Mouse (Mus musculus): ENCODE measurements at regions not wholly inside any gene's neighbourhood (a gene's known extent, or its start where the extent isn't known, plus 50 kb on each side); places are given as distances from the start of the nearest gene placed in this dataset.

DNA sequence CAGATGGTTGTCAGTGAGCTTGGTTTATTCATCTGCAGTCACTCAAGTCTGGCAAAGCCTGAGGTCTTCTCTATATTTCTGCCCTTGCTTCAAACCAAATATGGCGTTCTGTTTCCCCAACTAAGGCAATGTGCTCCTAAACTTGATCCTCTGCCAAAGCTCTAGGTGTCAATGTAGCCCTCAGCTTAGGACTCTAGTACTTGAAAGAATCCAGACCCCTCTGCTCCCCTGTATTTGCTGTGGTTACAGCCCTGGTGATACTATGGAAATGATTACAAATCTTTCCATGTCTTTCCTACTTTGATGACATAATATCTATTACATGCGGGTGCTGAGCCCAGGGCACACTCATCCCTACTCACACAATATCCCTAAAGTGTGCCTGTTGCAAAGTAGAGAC, 672.9 kb upstream of the Tbl1xr1 start:
- DNase-seq (ENCODE audit: low spot score in 2 of 2), result no peak

DNA sequence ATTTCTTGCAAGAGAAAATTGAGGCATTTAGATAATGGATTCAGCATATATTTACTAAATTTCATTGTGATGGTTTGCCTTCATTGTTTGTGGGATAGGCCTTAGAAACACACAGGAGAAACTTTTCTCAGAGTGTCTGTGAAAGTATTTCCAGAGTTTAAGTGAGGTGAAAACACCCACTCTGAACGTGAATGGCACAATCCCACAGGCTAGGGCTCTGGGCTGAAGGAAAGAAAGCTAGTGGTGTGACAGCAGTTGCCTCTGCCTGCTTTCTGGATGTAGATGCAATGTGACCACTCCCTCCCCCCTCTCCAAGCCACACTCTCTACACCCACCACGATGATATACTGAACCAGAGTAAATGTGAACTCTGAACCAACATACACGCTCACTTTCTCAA, 672.4 kb upstream of the Tbl1xr1 start:
- no peak for DNase-seq (ENCODE audit: low spot score in 2 of 2)

DNA sequence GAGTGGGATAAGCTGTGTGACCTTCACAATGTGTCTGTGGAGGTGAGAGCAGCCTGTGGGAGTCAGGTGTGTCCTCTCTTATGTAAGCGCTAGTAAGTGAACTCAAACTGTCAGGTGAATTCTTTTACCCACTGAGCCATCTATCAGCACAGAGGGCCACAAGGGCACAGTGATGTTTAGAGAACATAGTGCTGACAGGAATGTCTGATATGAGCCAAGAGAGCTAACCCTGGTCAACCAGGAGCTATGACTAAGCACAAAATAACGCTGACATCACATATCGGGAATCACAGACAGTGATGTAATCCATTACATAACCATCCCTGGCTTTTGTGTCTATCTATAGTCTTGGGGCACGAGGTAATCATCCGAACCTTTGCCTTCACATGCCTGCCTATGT, 669.4 kb upstream of the Tbl1xr1 start:
- DNase-seq (ENCODE audit: low spot score in 2 of 2), result no peak

DNA sequence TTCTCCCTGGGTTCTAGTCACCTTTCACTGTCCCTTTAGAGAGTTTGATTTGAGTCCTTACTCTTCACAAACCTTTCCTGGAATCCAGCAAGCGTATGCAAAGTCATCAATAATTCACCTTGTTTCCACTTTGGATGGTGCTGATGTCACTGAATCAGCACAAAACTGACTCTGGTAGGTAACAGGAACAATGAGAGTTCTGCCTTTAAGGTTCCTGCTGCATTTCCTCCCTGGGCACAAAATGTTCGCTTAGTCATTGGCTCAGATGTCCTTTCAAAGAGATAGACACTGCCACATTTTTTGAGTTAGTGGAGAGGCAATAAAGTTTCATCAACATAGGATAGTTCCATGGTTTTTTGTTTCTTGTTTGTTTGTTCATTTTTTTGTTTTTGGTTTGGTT, 664.4 kb upstream of the Tbl1xr1 start:
- no peak for DNase-seq (ENCODE audit: low spot score in 2 of 2)

DNA sequence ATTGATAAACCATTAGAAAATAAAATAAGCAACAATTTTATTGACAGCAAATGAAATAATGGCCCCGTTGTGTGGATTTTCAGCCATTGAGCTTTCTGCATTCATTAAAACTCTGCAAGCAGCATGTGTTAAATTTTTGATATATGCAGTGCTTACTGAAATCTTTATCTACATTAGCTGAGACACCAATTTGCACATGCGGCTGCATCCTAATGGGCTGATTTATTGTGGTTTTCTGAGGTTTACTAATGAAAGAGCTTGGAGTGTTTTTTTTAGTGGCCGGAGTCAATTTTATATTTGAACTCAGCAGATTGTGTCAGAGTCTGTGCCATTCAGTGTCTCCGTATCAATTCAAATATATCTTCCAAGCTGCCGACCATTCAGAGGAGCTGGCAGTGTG, 653.3 kb upstream of the Tbl1xr1 start:
- DNase-seq (ENCODE audit: low spot score in 2 of 2), result no peak

DNA sequence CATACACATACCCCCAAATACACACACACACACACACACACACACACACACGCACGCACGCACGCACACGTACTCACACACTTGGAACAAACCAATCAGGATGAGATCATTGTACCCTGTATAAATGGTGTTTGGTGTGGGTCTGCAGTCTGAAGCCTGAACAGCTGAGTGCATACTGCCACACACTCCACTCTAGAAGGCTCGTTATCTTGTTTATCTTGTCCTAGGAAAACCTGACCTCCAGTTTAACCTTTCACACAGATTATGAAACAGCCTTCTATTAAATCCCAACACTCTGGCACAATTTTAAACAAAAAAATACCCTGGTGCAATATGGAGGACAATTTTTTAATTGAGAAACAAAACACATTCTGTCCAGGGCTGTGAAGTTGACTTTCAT, 649.9 kb upstream of the Tbl1xr1 start:
- DNase-seq (ENCODE audit: low spot score in 2 of 2), result no peak

DNA sequence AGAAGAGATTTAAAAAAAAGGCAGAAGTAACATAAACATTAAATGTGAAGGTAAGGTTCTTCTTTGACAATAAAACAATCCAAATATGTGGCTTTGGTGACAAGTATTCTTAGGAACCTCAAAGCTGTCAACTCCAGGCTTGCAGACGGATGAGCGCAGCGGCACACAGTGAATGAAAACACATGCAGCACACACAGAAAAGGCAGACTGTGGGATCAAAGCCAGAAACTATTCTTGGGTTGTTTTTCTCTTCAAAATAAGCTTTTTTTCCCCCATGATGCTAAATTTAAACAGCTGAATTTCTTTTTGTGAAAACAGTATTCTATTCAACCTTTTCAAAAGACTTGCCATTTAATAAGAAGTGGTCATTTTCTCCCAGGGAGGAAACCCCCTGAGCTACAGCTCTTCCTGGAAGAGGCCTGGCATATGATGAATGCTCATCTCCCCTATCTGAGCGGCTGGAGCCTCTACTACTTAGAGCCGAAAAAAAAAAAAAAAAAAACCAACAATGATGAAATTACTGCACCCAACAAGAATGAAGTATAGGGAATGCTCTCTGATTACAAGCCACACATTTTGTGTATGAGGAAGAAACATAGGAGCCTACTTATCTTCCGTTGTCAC, 648.9 kb upstream of the Tbl1xr1 start:
- DNase-seq (ENCODE audit: low spot score in 2 of 2), result no peak

DNA sequence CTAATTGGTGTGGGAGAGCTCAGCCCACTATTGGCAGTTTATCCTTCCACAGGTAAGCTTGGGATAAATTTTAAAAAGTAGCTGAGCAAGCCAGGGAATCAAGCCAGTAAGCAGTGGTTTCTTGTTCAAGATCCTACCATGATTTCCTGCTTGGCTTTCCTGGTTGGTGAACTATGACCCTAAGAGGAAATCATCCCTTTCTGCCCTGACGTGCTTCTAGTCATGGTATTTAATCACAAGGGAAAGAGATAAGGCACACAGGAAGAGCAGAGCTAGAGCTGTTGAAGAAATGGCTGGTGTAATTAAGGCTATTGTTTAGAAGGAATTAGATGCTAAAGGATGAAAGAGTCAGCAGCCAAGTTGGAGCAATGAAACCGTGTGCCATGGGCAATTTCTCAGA, 648.3 kb upstream of the Tbl1xr1 start:
- DNase-seq (ENCODE audit: low spot score in 2 of 2), result no peak

DNA sequence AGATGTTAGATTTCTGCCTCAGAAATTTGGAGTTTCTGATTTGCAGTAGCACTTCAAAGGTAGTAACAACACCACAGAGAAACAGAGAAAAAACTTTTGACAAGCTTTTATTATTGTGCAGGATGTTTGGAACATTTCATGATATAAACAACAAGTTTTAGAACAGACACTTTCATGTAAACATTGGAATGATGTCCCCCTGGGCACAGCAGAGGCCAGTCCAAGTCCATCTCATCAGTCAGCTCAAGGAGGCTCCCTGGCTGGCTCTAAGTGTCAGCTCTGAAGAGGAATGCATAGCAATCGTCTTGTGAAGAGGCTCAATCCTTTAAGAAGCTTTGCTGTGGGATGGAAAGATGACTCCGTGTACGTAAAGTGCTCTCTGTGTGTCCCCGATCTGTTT, 612.2 kb upstream of the Tbl1xr1 start:
- no peak for DNase-seq (ENCODE audit: low spot score in 2 of 2)

DNA sequence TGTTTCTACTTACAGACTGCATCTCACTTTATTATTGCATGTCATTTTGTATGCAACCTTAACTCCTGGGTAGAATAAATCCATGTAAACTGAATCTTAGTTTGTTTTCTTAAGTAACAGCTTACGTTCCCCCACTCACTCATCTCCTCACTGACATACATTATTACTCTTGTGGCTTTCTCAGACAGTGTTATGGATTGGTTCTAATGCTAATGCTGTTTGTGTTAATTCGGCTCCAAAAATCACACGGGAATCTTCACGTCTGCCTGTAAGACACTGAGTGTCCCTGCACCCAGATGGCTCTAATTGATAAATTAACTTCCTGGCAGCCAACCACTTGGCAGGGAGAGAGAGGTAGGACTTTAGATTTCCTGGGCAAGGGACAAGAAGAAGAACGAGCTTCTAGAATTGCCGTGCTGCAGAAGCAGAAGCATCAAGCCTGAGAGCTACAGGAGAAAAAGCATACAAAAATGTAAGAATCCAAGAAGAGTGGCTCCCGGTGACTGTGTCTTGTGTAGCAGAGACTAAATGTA, 610.3 kb upstream of the Tbl1xr1 start:
- DNase-seq (ENCODE audit: low spot score in 2 of 2), result no peak

DNA sequence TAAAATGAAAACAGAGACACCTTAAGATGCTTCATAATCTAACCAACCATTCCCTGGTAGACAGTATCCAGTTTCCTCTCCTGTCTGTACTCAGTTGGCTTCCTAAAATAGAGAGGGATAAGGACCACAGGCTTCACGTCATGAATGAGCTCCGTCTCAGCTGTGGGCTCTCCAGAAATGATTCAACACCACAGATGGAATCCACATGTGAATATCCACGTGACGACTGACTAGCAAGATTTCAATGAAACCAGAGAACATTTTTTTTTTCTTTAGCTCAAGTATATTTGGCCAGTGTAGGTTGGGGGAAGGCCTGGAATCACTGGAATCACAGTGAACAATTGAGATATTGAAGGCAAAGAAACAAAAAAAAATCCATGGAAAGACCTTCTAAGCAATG, 599.1 kb upstream of the Tbl1xr1 start:
- no peak for DNase-seq (ENCODE audit: low spot score in 2 of 2)

DNA sequence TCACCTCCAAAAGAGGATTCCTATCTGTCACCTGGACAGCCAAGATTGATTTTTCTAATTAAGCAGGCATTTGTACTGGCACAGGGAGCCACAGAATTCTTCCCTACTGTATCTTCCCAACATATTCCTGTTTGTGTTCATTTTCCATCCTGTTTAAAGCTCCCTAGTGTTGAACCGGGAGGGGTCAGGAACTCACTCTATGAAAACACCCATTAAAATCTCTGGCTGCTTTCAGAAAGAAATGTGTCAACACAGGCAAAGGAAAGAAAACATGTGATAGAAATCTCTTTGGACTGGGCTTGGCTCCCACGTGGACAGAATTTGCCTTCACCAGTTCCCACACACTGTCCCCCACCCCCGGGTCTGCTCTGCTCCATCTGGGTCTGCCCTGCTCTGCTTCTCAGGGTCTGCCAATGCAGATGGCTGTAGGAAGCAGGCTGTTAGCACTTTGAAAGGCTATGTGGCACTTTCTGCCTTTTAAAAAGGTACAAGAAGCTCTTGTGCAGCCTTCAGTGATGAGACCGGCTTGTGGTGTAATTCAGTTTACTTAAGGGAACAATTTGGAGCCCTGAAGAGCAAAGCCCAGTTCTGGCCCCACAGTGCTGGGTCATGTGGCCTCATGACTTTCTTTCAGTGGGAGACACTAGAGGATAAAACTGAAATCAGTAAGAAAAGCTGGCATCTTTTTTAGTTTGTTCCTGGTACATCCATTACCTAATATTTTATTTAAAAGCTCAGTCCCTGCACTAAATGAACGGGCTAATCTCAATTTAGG, 597.2 kb upstream of the Tbl1xr1 start:
- no peak for DNase-seq (ENCODE audit: low spot score in 2 of 2)

DNA sequence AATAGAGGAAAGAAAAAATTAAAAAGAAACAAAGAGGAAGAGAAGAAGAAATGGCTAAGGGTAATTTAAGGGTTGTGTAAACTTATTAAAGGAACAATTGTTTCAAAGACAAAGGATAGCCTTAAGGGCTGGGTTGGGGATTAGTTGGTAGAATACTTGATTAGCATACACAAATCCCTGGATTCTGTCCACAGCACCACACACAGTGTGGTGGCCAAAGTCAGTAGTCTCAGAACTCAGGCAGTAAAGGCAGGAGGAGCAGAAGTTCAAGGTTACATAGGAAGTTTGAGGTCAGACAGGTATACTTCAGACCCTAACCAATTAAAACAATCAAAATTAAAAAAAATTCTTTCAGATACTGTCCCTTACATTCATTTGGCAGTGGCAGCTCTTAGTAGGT, 596.6 kb upstream of the Tbl1xr1 start:
- DNase-seq (ENCODE audit: low spot score in 2 of 2), result no peak

DNA sequence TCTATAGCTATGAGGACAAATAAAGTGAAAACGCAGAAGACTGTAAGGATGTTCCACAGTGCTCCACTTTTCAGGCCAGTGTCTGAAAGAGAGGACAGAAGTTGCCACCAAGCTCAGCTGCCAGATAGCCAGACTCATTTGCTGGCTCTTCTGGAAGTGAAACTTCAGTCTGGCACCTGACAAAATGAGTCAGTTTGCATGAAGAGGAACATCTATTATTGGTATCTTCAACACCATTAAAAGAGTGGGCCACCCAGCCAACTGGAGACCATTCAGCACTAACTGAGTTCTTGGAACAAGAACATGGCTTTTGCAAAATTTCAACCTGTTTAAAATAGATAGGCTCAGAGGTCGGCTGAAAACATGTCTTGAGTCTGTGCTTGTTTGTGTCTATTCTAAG, 592.4 kb upstream of the Tbl1xr1 start:
- no peak for DNase-seq (ENCODE audit: low spot score in 2 of 2)

DNA sequence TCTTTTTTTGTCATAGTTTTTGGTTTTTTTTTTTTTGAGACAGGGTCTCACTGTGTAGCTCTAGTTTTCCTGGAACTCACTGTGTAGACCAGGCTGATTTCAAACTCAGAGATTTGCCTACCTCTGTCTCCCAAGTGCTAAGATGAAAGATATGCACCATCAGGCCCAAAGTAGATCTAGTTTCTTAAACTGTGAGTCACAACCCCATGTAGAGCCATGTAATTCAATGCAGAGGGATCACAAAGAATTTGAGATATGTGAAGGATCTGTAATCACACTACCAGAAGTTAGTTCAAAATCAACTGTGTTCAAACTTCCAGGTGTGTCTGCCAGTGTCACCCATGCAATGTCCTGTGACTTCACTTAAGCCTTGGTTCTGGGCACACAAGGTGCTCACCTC, 591.0 kb upstream of the Tbl1xr1 start:
- no peak for DNase-seq (ENCODE audit: low spot score in 2 of 2)

DNA sequence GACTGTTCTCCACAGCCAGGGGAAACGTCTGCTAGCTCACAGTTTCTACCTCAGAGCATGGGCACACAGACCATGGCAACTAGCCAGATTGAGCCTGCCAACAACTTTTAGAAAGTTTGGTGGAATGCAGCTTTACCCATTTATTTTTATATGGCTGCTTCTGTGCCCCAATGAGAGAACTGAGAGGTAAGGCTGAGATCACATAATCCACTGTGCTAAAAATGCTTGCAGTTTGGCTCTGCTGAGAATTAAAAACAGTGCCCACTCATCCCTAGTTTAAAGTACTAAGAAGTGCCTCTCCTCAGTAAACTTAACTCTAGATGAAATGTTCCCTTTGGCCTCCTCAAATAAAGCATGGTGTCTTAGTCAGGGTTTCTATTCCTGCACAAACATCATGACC, 586.9 kb upstream of the Tbl1xr1 start:
- no peak for DNase-seq (ENCODE audit: low spot score in 2 of 2)

DNA sequence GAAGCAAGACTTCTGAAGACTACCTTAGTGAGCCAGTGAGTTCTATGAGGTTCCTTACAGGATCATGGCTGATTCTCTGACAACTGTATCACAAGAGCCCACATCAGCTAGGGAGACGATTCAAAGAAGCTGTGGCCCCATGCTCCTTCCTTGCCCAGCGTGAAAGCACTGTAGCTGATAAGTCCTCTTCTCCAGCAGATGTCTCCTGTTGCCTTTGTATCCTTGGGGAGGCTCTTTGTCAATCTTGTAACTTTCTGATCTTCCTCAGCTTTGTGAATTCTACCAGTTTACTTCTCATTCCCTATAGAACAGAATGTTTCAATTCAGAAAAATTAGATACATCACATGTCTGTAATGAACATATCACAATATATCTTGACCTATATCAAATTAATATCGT, 584.0 kb upstream of the Tbl1xr1 start:
- no peak for DNase-seq (ENCODE audit: low spot score in 2 of 2)

DNA sequence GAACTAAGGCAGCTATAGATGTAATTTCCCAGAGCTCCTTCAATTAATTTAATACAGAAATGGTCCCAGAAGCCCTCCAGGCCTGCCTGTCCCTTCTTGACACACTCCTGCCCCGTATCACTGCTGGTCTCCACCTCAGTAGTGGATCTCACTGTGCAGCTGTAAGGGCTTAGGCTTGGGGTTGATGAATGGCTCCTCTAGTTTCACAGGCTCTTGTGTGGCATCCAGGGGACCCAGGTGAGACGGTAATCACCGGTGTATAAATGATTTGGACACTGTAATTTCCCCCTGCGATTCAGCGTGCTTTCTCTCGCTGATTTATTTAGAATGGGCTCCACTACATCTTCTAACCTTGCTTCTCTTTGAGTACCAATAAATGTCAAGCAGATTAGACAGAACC, 583.1 kb upstream of the Tbl1xr1 start:
- no peak for DNase-seq (ENCODE audit: low spot score in 2 of 2)

DNA sequence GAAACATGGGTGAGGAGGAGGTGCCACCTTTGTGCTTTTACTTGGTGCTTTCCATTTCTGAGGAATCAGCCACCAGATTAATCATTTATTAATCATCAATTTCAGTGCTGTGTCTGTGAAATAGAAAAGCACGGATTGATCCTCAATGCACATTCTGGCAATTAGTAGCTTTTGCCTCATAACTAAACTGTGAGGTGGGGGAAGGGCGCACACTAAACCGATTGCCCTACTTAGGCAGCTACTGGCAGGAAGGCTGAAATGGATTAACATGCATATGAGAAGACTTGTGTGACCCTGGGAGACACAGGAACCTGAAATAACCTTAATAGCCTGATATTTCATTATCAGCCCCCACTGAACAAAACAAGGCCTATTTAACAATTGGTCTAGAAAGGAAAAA, 581.5 kb upstream of the Tbl1xr1 start:
- DNase-seq (ENCODE audit: low spot score in 2 of 2), result no peak

DNA sequence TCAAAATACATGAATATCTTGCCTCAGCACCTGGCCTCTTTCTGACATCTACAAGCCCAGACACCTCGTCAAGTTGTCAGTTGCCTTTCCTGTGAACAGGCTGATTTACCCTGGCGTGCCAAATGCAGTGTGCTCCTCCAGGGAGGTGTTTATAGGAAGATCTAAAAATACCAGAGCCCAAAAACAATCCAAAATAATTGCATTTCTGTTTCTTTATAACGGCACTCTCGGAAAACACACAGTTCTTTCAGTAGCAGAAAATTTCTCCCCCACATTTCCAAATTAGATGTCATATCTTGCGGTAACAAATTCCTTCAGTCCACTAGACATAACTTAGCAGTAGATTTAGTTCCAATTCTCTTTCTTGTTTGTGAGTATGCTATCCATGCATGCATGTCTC, 580.8 kb upstream of the Tbl1xr1 start:
- no peak for DNase-seq (ENCODE audit: low spot score in 2 of 2)

DNA sequence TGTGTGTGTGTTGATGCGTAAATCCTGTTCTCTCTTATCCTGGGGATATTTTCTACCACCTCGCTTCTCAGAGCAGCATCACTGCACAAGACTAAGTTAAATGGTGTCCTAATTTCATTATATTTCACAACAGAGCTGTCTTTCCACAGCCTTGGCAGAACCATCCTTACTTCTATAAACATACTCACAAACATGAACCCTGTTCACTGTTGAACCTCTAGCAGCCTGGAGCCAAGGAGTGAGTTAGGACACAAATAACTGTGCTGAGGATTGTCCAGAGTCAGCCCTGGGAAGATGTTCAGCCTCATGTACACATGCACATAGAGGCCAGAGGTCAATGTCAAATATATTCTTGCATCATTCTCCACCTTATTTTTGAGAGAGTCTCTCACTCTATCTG, 580.3 kb upstream of the Tbl1xr1 start:
- DNase-seq (ENCODE audit: low spot score in 2 of 2), result no peak

DNA sequence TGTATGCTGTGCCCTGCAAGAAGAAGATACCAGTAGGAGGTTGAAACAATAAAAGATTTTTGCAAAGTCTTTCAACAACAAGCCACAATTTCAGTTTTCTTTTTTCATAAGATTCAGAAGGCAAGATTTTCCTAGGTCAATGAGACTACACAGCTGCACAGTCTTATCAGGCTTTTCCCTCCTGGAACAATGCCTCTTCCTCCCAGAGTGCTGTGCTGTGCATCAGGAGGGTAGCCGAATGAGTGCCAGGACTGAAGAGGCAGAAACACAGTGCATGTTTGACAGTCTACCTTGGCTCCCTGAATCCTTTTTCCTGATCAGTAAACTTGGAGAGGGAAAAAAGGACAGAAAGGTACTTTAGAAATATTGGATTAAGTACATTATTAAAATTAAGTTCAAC, 579.4 kb upstream of the Tbl1xr1 start:
- no peak for DNase-seq (ENCODE audit: low spot score in 2 of 2)

DNA sequence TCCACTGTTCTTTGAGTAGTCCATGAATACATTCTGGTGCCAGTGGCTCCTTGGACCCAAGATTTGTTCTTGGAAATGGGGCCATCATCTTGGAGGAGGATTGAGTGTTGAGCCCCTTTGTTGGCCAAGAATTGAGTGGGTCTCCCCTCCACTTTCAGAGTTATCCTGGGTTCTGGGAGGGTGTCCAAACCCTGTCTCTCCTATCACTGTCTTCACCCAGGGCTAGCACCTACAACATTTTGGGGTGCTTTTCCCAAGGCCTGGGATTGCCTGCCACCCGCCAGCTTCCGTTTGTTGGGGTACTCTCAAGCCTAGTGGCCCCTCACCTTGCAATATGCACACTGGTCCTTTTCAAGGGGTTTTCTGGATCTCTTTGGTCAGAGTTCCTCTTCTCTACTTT, 568.8 kb upstream of the Tbl1xr1 start:
- DNase-seq (ENCODE audit: low spot score in 2 of 2), result no peak

DNA sequence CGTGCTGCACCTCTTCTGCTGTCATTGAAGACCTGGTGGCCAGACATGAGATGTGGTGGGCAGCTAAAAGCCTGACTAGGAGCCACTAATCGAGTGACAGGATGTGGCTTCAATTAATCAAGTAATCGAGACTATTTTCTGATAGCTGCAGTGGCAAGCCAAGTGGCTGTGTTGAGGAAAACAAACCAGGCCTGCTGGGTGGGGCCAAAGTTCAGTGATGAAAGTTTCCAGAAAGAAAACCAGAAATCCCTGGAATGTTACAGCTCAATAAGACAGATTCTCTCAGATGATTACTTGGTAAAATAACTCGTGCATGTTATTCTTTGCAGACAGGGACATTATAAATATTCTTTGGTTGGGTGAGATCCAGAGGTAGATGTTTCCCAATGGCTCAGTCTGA, 564.4 kb upstream of the Tbl1xr1 start:
- no peak for DNase-seq (ENCODE audit: low spot score in 2 of 2)
